Mouse (Mus musculus): ENCODE measurements around the gene Scamp1. TPM values are rescaled to one million over a fixed set of nuclear protein-coding genes. Genes with fewer than 3 reads are reported as not detected.

Gene Scamp1
- polyA plus RNA-seq, 2 experiments from 2014 or later: 1.4 to 2.0 TPM

DNA sequence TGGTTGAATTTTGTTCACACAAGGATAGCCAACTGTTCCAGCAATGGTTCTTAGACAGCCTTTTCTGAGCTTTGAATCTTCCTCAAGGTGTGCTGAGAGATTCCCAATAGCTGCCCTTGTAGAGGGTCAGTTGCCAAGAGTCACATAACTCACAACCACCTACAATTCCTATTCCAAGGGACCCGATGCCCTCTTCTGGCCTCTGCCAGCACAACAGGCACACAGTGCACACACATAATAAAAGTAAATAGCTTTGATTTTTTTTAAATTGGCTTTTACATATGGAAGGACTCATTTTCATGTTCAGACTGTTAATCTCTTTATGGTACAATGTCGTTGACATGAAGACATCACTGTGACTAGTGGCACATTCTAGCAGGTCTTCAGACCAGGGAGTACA is 72.9 kb downstream of the Scamp1 start:
- ATAC-seq: no peak

DNA sequence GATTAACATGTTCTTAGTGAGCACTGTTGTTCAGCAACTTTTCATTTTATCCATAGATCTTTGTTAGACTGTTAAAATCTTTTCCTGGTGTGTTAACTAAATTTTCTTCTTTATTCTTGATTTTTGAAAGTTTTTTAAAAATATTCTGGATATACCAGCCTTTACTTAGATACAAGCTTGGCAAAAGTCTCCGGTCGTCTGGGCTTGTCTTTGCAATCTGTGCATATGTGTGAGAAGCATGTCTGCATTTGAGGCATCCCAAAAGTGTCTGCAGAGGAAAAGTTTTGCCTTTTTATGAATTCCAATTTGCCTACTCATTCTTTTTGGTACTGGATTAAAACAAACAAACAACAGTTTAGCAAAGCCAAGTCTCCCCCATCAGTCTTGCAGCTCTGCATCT is 73.5 kb downstream of the Scamp1 start:
- ATAC-seq: no peak

DNA sequence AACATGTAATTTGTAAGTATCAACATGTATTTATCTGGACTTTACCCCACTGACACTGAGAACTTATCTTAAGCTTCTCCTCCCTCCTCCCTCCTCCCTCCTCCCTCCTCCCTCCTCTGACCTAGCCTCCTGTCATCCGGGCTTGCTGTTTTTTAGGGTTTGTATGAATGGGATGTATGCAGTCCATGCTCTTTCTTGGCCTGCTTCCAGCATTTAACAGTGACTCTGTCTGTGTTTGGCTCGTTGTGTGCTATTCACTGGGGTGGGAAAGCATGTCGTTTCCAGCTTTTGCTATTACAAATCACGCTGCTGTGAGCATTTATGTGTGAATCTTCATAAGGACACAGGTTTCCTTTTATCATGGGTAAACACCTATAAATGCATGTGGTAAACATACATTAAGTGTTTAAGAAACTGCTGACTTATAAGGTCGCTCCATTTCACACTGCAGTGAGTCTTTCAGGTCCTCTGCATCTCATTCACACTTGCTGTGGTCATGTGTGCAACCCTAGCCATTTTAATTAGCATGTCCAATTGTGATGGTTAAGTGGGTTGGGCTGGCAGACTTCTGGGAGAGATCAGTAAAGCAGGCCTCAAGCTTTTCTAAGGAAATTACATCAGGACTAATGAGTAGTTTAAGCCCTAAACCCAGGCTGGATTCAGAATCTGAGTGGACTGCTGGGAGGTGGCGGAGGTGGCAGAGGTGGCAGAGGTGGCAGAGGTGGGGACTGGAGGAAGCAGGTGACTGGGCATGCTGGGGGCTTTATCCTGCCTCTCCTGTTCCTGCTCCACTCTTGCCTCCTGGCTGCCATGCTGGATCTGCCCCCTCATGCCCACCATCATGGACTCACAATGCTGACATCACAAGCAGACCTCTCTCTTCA is 74.2 kb downstream of the Scamp1 start:
- no peak for ATAC-seq

DNA sequence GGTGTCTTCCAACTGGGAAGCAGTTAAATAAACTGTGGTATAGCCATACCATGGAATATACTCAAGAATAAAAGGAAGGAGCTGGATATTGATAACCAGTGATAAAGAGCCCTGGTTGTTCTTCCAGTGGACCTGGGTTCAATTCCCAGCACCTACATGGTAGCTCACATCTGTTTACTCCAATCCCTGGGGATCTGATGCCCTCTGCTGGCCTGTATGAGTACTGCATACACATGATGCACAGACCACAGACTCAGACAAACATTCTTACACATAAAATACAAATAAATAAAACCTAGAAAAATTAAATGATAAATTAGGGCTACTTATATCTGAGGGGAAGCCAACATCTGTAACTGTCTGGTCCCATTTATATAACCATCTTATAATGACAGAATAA is 76.8 kb downstream of the Scamp1 start:
- no peak for ATAC-seq

DNA sequence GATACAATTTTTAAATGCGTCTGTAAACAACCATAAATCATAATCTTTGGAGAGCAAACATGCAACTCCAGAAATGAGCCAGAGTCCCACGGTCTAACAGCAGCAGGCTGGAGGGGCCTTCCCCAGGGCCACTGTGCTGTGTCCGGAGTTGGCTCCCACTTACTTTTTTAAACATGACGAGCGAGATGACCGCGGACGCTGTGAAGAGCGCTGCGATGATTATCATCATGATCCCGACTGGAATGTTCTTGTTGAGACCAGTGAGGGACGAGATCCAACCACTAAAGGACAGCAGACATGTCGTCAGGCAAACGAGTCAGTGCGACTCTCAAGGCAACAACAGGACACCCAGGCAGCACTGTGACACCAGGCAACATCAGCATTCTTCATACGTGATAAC is 77.7 kb downstream of the Scamp1 start:
- no peak for ATAC-seq

DNA sequence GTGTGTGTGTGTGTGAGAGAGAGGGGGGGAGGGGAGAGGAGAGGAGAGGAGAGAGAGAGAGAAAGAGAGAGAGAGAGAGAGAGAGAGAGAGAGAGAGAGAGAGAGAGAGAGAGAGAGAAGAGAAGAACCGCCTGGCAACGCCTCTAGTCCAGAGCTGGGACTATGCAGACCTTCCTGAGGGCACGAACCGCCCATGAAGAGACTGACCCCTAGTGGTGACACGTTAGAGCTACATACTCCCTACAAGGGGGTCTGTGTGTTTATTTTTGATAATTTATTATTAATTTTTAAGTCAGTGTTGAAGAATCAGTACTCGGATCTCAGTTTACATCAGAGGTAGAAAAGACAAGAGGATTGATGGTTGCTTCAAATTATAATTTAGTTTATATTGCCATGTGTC is 80.4 kb downstream of the Scamp1 start:
- ATAC-seq: no peak

DNA sequence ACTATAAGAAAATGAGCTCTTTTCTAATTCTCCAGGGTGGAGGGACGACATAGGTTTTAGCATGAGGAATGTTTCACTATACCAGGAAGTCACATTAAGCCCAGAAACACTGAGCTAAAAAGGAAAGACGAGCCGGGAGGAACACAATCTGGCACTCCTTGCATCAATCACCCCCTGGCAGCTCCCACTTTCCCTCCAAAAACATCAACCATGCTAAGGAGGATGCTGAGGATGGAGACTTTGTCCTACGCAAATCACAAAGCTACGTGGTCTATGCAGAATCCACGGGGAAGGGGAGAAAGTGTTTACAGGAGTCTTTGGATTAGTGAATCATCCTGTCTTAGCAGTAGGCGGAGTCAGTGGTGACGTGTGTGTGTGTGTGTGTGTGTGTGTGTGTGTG is 85.8 kb downstream of the Scamp1 start:
- ATAC-seq: no peak

DNA sequence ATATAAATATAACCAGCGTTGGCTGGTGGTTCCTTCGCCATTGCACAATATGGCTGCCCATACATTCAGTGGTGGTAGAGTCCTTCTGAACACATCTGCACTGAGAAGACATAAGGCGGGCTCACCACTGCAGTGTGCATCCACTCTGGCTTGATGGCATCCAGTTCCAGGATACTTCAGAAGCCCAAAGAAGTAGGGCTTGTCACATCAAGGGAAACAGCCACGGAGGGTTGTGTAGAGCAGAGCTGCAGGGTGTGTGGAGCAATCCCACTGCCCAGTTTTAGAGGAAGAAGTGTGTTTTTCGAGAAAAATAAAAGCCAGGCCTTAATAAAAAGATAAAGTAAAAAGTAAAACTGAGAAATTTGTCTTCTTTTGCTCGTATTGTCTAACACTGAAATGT is 87.0 kb downstream of the Scamp1 start:
- no peak for ATAC-seq

DNA sequence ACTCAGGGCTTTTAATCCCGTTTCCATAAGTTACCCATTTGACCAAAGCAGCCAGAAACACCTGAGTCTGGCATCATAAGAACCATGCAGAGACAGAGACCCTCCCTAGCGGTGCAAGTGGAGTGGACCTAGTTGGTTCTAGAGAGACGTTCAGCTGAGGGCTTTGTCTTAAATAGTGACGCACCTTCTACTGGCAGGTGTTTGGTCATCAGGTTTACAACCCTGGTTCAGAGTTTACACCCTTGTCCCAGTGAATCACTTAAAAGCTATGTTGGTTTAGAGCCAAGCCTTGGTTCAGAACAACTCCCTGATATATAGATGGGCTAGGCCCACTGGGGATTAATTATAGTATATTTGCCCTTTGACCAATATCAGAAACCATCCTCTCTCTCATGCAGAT is 92.4 kb downstream of the Scamp1 start:
- no peak for ATAC-seq

DNA sequence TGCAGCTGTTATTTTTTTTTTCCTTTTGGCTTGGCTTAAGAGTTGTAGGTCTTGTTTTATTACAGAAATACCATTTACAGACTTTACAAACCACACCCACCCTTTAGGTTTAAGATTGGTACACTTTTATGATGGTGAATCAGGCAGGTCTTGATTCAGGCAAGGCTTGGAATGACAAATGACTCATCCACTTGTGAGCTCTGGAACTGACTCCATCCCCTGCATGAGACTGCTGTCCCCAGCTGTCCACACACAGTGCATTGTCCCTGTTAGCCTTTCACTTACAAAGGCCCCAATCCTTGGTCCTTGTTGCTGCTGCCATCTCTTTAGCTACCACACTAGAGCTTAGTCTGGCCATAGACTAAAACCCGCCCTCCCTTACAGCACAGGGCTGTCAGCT is 95.3 kb downstream of the Scamp1 start:
- no peak for ATAC-seq

DNA sequence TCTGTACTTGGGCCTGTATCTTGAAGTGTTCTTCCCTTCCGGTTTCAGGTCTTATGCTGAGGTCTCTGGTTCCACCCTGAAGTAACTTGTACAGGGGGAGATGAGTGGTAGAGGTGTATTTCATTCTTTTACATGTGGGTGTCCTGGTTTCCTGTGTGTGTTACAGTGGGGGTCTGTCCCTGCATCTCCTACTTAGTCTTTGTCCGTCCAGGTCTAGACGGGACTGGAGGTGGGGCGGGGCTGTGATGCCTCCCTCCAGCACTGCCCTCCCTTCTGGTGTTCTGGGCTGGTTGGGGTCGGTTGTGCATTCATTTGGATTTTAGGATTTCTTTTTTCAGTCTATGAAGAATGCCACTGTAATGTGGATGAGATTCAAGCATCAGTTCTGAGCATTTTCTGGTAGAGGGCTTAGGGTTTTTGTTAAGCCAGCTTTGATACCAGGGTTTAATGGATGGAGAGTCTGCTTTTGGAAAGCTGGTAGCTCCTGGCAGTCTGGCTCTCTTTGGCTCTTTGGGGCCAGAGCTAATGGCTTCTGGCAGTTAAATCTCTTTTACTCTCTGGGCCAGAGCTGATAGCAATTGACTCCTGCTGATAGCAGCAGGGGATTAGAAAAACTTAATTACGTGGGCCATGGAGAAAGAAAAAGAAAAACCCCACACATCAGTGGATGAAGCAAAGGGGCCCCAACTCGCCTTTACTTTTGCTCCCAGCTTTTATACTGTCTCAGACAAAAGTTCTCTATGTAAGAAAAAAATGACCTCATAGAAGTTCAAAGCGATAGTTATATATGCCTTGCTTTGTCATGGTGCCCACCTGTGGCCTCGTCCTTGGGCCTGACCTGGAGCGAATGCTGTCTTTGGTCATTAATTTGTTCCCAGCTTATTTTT is 97.2 kb downstream of the Scamp1 start:
- ATAC-seq: no peak

DNA sequence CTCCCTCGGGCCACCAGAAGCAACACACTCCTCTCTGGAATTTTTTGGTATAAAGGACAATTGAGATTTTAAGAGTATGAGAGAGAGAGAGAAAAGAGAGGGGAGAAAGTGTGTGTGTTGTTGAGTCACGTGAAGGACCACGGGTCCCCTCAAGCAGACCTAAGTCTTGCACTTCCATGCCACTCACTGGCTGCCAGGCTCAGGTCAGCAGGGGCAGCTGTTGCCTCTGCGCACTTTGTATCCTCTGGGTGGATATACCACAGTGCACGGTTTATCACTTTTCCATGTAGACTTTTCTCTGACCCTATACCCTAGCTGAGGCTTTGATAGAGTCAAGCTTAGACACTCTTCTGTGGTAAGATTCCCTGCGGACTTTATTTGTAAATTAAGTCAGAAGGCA is 100.0 kb downstream of the Scamp1 start:
- no peak for ATAC-seq

DNA sequence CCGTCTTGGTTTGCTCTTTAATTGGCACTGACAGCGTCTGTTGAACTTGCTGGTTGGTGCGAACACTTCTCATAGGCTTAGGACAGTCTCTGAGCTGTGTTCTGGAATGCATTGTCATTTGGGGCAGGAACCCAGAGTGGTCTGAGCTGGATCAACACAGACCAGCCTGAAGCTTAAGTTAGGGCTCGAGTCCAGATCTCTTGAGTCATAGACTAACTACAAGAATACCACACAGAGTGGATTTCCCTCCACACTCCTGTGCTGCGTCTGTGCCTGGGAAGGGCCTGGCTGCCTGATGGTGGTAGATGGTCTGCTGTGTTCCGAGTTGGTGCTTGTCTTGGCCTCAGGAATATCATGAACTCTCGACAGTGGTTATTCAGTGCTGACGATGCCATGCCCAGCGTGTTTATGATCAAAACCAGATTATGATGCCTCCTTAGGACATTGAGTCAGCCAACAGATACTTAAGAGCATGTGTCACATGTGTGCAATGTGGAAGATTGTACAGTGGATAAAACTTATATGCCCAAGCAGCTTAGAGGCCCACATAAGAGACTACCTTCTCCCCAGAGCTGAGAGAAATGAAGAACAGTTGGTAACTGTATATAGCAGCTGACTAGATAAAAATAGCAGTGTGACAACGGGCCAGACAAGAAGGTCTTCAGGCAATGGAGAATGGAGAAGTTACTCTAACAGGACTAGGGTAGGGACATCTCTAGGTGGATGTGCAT is 100.8 kb downstream of the Scamp1 start:
- ATAC-seq: no peak

DNA sequence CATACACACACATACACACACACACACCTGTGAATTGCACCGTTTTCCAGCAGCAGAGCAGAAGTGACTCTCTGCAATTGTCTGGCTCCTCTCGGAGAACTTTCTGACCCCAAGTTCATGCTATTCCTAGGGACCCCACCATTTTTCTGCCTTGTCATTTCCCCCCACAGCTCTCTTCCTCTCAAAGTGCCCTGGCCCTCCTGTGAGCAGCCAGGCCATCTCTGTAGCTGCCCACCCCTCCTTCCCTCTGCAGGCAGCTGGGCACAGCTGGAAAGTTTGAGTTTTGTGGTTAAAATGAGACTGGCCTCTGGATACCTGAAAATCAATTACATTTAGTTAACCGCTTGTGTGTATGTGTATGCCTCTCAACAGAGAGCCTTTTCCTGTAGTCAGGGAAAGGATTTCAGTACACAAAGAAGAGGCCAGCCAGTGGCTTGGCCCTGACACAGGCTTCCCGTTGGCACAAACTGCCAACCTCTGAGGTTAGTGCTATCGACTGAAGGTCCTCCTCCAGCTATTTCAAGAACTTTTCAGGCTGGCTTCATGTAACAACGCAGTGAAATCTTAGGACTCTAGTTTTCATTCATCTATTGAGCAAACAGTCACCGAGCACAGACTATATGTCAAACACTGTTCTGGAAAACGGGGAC is 102.2 kb downstream of the Scamp1 start:
- no peak for ATAC-seq

DNA sequence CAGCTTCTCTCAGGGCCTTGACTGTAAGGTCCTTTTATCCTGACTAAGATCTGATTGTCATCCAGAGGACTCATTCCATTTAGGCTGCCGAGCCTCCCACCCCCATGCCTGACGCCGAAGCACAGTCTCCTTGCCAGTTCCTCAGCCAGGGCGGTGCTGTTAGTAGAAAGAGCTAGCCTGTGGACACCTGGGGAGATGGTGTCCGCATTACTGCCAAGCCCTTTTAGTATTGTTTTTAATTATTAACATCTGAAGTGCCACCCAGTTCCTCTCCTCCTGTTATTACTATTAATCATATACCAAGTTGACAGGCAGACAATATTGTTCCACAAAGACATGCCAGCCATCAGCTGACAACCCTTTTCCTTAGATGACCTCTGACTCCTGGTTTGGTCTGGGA is 103.6 kb downstream of the Scamp1 start:
- ATAC-seq: no peak

DNA sequence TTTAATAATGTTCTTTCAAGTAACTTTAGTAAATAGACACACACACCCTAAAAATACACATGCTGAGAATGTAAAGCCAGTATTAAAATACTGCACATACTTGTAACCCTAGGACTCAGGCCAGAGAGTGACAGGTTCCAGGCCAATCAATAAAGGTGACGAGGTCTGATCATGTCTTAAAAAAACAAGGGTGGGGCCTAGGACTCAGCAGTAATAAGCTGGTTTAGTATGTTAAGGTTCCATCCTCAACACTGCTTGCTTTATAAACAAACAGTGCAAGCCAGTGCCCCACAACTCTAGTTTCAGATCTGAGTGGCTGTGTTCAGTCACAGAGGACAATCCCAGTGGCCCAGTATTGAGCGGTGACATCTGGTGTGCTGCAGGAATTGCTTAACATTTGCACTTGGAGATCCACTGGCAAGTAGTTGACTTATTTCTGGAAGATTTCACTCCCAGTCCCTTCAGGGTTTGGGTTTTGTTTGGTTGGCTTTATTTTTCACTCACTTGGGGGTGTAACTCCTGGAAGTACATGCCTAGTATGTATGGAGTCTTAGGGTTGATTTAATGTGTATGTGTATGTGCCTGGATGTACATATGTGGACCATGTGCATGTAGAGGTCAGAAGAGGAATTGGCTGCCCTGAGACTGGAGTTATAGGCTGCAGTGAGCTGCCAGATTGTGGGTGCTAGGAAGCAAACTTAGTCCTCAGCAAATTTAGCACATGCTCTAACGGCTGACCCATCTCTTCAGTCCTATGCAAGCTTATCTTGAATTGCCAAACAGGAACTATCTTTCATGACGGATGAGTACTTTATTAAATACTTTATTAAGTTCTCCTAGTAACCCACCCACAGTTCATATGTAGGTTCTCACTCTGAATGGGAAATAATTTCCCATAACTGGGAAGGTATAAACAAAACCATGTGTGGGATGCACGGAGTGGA is 104.9 kb downstream of the Scamp1 start:
- ATAC-seq: no peak

DNA sequence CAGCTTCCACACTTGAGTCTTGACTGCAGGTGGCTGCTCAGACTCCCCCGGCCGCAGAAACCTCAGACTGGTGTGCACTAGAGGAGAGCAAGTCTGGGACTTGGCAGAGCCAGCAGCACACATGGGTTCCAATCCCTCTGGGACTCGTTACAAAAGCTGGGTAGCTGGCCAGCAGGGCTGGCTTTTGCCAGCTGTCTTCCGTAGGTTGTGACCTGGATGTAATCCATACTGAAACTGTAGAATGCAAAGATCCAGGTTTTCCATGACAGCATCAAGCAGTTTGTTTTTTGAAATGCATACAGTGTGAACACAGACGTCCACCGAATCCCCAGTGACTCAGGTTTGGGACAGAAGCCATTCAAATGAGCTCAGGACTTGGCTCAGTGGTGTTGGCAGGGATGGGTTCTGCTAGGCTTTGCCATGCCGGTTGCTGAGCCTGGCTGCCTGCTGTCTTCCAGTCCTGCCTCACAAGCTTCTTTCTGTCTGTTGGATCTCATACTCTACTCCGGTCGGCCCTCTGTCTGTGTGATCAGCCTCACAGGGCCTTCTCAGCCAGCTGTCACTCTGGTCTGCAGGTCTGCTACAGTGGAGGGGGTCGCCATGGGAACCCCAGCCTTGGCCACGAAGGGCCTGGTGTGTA is 107.1 kb downstream of the Scamp1 start:
- no peak for ATAC-seq

DNA sequence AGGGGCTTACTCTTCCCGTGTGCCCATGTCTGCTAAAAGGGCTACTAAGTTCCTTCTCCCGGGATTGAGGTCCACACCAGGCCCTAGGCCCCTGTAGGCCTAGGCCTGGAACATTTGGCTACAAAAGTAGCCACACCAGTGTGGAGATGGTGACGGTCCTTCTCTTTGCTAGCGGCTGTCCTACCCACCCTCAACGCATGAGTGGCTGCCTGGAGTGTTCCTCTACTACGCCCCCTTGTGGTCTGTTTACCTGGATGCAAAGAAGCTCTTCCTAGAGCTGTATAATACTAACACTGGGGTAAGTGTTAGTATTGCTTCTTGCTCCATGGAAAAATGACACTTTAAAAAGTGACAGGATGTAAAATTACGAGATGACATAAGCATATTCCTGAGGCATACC is 108.5 kb downstream of the Scamp1 start:
- ATAC-seq: no peak

DNA sequence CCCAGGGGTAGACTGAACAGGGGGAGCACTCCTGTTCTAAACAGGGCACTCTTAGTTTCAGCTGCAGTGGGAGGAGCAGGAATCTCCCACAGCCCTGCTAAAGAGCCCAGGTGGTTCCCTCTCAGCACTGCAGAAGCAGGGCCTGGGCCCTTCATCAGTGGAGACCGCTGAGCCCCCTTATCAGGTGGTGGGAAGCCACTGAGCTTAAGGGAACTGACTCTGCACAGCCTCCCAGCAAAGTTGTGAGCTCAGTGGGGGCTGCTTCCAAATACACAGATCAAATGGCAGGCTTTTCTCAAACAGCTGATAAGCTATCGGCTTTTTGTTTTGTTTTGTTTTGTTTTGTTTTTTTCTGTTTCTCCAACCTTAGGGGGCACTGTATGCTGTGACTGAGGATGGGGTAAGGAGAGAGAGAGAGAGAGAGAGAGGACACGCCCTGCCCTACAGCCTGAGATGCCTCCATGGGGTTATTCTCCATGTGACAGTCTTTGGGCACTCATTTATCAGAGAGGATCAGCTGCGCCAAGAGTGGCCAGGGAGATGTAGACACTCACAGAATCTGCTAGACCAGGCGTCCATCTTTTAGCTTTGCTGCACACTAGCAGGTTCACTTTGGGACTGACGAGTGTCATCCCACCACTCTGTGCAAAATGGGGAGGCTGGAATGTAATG is 110.1 kb downstream of the Scamp1 start:
- no peak for ATAC-seq

DNA sequence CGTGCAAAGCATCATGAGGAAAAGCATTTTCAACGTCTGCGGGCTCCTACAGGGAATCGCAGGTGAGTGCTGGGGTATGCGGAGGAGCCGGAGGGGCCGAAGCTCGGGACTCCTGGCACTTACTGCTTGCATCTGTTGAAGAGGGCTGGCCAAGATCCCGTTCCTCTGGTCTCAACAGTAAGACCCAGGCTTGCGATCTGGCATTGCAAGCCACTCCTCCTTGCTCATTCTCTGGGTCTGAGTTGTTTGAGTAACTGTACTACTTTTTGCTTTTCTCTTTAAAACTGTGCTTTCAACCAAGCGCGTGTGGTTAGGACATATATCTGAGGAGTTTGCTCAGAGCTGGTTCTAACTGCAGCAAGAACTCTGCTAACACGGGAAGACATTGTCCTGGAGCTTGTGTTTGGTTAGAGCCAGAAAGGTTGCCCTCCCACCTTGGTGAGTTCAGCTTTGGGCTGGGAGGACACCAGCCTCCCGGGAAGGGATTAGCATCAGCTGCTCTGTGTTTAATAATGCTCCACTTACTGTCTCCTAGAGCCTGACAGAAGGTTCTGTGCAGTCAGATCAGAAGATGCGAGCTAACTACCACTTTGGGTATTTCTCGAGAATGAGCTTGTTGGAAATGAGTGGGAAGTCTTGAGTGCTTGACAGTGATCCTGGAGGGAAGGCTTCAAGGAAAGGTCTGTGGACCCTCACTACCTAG is 110.9 kb downstream of the Scamp1 start:
- ATAC-seq: no peak

All from activated CD4-positive, CD25-positive, alpha-beta regulatory T cell, adult 4 months (primary cell).